Mouse (Mus musculus) macrophage (primary cell): ENCODE results near the gene Erc2. TPM values are rescaled to one million over a fixed set of nuclear protein-coding genes. Genes with fewer than 3 reads are reported as not detected.

Source experiments
- H3K27ac ChIP-seq: fragments of 350-480 bp; formaldehyde crosslinking; 2 replicates; pipeline ENCODE4 v1.9.0; 2021
- H3K36me3 ChIP-seq: fragments of 350-480 bp; formaldehyde crosslinking; 2 replicates; pipeline ENCODE4 v1.9.0; 2021; ENCODE audit errors: inconsistent target
- H3K4me3 ChIP-seq: fragments of 350-480 bp; formaldehyde crosslinking; 2 replicates; pipeline ENCODE4 v1.9.0; 2021; ENCODE audit errors: inconsistent target
- H3K79me2 ChIP-seq: fragments of 350-480 bp; formaldehyde crosslinking; 2 replicates; pipeline ENCODE4 v1.9.0; 2021; ENCODE audit errors: inconsistent target
- WGBS: methylation state at CpG from one replicate; pipeline ENCODE4 v1.1.7; 2026; ENCODE audit warnings: inconsistent platforms; ENCODE audit not compliant: missing documents; 5-methylcytosine and 5-hydroxymethylcytosine counted together
- polyA plus RNA-seq: library from polyadenylated mRNA; stranded (reverse); fragments of 250-400 nt; gene quantifications from 3 replicates; pipeline ENCODE4 v1.2.4, GENCODE M21; 2018; ENCODE audit warnings: inconsistent platforms

Erc2 gene
- polyA plus RNA-seq, 1 experiment from 2014 or later: not detected

GRCm38 (mm10) chr14:27634761-27635160 lies 12.5 kb downstream of the Erc2 start:
- Histone ChIP-seq H3K79me2 (no peaks in the 10 kb centered on the region), H3K4me3 (no peak overlapping the region), H3K27ac (no peak overlapping the region), H3K36me3 (no peaks in the 10 kb centered on the region)
- 85% methylated on average over 6 of the region's 6 CpGs for WGBS

- WGBS: 100% methylated on average over 2 of the region's 2 CpGs
- H3K79me2 ChIP-seq: no peaks in the 10 kb centered on the region
- H3K27ac ChIP-seq: no peak overlapping the region
- H3K4me3 ChIP-seq: no peak overlapping the region
- H3K36me3 ChIP-seq: no peaks in the 10 kb centered on the region
Measured at GRCm38 (mm10) chr14:27636556-27636955, 14.3 kb downstream of the Erc2 start.

GRCm38 (mm10) chr14:27641382-27641781 lies 19.2 kb downstream of the Erc2 start:
- H3K27ac ChIP-seq: no peak overlapping the region
- no peaks in the 10 kb centered on the region for H3K79me2 ChIP-seq
- WGBS: 79% methylated on average over 3 of the region's 3 CpGs
- no peak overlapping the region for H3K4me3 ChIP-seq
- H3K36me3 ChIP-seq: no peaks in the 10 kb centered on the region

- Histone ChIP-seq H3K36me3 (no peaks in the 10 kb centered on the region), H3K27ac (no peak overlapping the region), H3K79me2 (no peaks in the 10 kb centered on the region), H3K4me3 (no peak overlapping the region)
- WGBS: 74% methylated on average over 2 of the region's 2 CpGs
Measured at GRCm38 (mm10) chr14:27642981-27643380, 20.8 kb downstream of the Erc2 start.

- 42% methylated on average over 11 of the region's 11 CpGs for WGBS
Measured at GRCm38 (mm10) chr14:27654670-27655069, 32.4 kb downstream of the Erc2 start.

GRCm38 (mm10) chr14:27658616-27659015 lies 36.4 kb downstream of the Erc2 start:
- no peak overlapping the region for H3K27ac ChIP-seq
- 87% methylated on average over 3 of the region's 3 CpGs for WGBS

More at GRCm38 (mm10) chr14:27654670-27655069, 32.4 kb downstream of the Erc2 start:
- no peaks in the 10 kb centered on the region for H3K36me3 ChIP-seq
- no peaks in the 10 kb centered on the region for H3K79me2 ChIP-seq
- H3K4me3 ChIP-seq: no peak overlapping the region
- H3K27ac ChIP-seq: no peak overlapping the region

GRCm38 (mm10) chr14:27661466-27661865 lies 39.2 kb downstream of the Erc2 start:
- no peaks in the 10 kb centered on the region for H3K36me3 ChIP-seq
- H3K27ac ChIP-seq: no peak overlapping the region
- no peak overlapping the region for H3K4me3 ChIP-seq
- H3K79me2 ChIP-seq: no peaks in the 10 kb centered on the region
- WGBS: 78% methylated on average over 3 of the region's 4 CpGs

More at GRCm38 (mm10) chr14:27658616-27659015, 36.4 kb downstream of the Erc2 start:
- Histone ChIP-seq H3K36me3 (no peaks in the 10 kb centered on the region), H3K4me3 (no peak overlapping the region), H3K79me2 (no peaks in the 10 kb centered on the region)

- H3K4me3 ChIP-seq: no peak overlapping the region
- no peaks in the 10 kb centered on the region for H3K79me2 ChIP-seq
- no peaks in the 10 kb centered on the region for H3K36me3 ChIP-seq
- H3K27ac ChIP-seq: no peak overlapping the region
Measured at GRCm38 (mm10) chr14:27662251-27662650, 40.0 kb downstream of the Erc2 start.

GRCm38 (mm10) chr14:27667016-27667852 lies 45.0 kb downstream of the Erc2 start:
- H3K79me2 ChIP-seq: no peaks in the 10 kb centered on the region
- 81% methylated on average over 11 of the region's 11 CpGs for WGBS
- no peak overlapping the region for H3K27ac ChIP-seq
- no peaks in the 10 kb centered on the region for H3K36me3 ChIP-seq
- H3K4me3 ChIP-seq: no peak overlapping the region

GRCm38 (mm10) chr14:27668151-27668550 lies 45.9 kb downstream of the Erc2 start:
- 82% methylated on average over 6 of the region's 6 CpGs for WGBS
- Histone ChIP-seq H3K36me3 (no peaks in the 10 kb centered on the region), H3K79me2 (no peaks in the 10 kb centered on the region), H3K4me3 (no peak overlapping the region), H3K27ac (no peak overlapping the region)

GRCm38 (mm10) chr14:27669939-27670338 lies 47.7 kb downstream of the Erc2 start:
- Histone ChIP-seq H3K4me3 (no peak overlapping the region), H3K36me3 (no peaks in the 10 kb centered on the region), H3K79me2 (no peaks in the 10 kb centered on the region), H3K27ac (no peak overlapping the region)
- 91% methylated on average over 3 of the region's 3 CpGs for WGBS

GRCm38 (mm10) chr14:27672761-27673160 lies 50.5 kb downstream of the Erc2 start:
- no peaks in the 10 kb centered on the region for H3K79me2 ChIP-seq
- H3K27ac ChIP-seq: no peak overlapping the region
- 87% methylated on average over 7 of the region's 7 CpGs for WGBS
- H3K4me3 ChIP-seq: no peak overlapping the region
- no peaks in the 10 kb centered on the region for H3K36me3 ChIP-seq

GRCm38 (mm10) chr14:27674096-27674495 lies 51.9 kb downstream of the Erc2 start:
- WGBS: 86% methylated on average over 4 of the region's 4 CpGs
- Histone ChIP-seq H3K27ac (no peak overlapping the region), H3K36me3 (no peaks in the 10 kb centered on the region), H3K4me3 (no peak overlapping the region), H3K79me2 (no peaks in the 10 kb centered on the region)

- Histone ChIP-seq H3K79me2 (no peaks in the 10 kb centered on the region), H3K4me3 (no peak overlapping the region), H3K27ac (no peak overlapping the region), H3K36me3 (no peaks in the 10 kb centered on the region)
- 86% methylated on average over 9 of the region's 10 CpGs for WGBS
Measured at GRCm38 (mm10) chr14:27674561-27674960, 52.3 kb downstream of the Erc2 start.

- Histone ChIP-seq H3K79me2 (no peaks in the 10 kb centered on the region), H3K4me3 (no peak overlapping the region), H3K36me3 (no peaks in the 10 kb centered on the region), H3K27ac (no peak overlapping the region)
- WGBS: 93% methylated on average over 6 of the region's 6 CpGs
Measured at GRCm38 (mm10) chr14:27675071-27675470, 52.8 kb downstream of the Erc2 start.
